Mouse (Mus musculus): Measurements from ENCODE around the gene Acot7. TPM values are rescaled to one million over a fixed set of nuclear protein-coding genes. Genes with fewer than 3 reads are reported as not detected.

Gene Acot7
- polyA plus RNA-seq, 1 experiment from 2014 or later, result 64.4 TPM

DNA sequence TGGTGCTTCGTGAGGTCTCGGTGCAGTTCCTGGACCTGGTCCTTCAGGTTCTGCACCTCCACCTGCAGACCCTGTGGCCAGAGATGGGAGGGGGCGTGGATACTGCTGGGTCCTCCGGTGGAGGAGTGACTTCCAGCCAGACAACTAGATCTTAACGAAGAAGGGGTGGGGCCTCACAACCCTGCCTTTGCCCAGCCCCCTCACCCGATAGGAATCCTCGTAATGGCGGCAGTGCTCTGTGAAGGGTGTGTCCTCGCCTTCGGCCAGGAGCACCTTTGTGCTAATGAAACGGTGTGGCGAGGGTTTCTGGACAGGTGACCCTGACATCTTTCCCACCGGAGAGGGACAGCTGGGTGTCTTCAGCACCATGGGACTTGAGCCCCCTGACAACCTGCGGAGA, 134.3 kb downstream of the Acot7 start:
- DNase-seq (ENCODE audit: extremely low spot score, low spot score), result no peak
- Histone ChIP-seq H3K36me3 (replicated peaks) (peaks cover 9% of the 10 kb centered on the region), H3K27me3 (ENCODE audit: poor library complexity, severe bottlenecking) (peaks cover 86% of the 10 kb centered on the region), H3K27ac (no peak overlapping the region), H3K4me3 (peak overlapping the region; percentile 47; the same call in 1 of the 2 replicates), H3K4me1 (peaks cover 41% of the 10 kb centered on the region), H3K9me3 (no peaks in the 10 kb centered on the region)
- 3% methylated on average over 14 of the region's 14 CpGs for WGBS

DNA sequence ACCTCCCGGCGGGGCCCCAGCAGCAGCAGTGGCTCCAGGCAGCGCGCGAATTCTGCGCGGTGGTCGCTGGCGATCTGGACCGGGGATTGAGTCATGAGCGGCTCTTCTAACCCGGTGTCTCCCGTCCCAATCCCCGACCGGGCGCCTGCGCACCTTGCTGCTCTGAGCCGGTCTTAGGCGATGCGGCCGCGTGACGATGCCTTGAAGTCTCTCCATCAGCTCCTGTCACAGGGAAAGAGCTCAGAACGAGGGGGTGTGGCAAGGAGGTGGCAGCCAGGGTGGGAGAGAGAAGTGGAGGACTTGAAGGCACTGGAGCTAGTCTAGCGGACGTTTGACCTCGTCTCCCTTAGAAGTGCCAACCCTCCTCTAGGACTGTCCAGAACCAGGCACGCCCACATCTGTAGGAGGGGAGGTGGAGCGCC, 135.3 kb downstream of the Acot7 start:
- 1% methylated on average over 29 of the region's 29 CpGs for WGBS
- Histone ChIP-seq H3K27me3 (ENCODE audit: poor library complexity, severe bottlenecking) (peaks cover 97% of the 10 kb centered on the region), H3K9me3 (no peaks in the 10 kb centered on the region), H3K4me3 (peak overlapping the region; percentile 47), H3K27ac (0 out of 2 replicates have a peak overlapping the region, but pooled peaks have one; percentile 30), H3K36me3 (replicated peaks) (peaks cover 6% of the 10 kb centered on the region), H3K4me1 (peaks cover 44% of the 10 kb centered on the region)
- no peak for DNase-seq (ENCODE audit: extremely low spot score, low spot score)

DNA sequence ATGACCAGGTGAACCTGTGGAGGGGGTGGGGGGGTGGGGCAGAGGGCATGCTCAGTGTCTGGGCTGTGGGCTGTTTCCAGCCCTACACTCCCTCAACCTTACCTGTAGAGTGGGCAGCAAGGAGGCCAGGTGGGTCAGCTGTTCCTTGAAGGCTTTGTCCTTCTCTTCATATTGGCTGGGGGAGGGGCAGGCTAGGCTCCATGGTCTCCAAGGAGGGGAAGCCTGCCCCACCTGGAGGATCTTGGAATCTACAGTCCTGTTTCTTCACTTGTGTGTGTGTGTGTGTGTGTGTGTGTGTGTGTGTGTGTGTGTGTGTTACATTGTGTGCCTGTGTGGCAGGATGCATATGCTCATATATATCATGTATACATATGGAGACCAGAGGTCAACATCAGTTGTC, 136.0 kb downstream of the Acot7 start:
- H3K4me3 ChIP-seq, result peak overlapping the region; percentile 47
- H3K27ac ChIP-seq, result no peak overlapping the region
- H3K36me3 ChIP-seq (replicated peaks), result peaks cover 3% of the 10 kb centered on the region
- no peak for DNase-seq (ENCODE audit: extremely low spot score, low spot score)
- peaks cover 100% of the 10 kb centered on the region for H3K27me3 ChIP-seq (ENCODE audit: poor library complexity, severe bottlenecking)
- H3K9me3 ChIP-seq, result no peaks in the 10 kb centered on the region
- peaks cover 51% of the 10 kb centered on the region for H3K4me1 ChIP-seq

DNA sequence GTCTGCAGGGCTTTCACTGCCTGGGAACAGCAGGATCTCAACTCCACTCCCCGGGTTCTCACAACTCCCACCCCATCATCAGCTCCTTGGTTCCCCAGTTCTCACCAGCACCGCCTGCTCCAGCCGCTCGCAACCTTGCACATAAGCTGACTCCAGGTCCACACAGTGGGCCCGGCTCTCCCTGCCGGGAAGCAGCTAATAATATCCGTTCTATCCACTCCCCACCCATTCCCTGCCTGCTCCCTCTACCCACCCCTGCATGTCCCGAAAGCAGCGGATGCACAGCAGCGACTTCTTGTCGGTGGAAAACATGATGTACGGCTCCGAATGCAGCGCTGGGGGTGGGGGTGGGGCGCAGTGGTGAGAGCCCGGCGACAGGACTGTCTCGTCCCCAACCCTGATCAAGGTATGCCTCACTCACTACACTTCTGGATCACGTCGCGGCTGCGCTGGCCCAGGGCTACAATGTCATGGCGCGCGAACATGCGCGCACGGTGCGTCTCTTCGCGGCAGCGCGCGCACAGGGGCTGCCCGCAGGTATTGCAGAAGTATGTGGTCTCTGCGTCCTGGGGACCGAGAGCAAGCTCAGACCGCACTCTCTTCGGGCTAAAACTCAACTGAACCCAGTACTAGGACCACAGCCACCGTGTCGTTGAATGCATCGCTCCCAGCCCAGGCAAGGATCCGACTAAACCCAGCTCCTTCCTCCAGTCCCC, 137.7 kb downstream of the Acot7 start:
- Histone ChIP-seq H3K4me3 (peak overlapping the region; percentile 41), H3K9me3 (no peaks in the 10 kb centered on the region), H3K27me3 (ENCODE audit: poor library complexity, severe bottlenecking) (peaks cover 84% of the 10 kb centered on the region), H3K27ac (no peak overlapping the region), H3K36me3 (replicated peaks) (no peaks in the 10 kb centered on the region), H3K4me1 (peaks cover 53% of the 10 kb centered on the region)
- under 1% methylated on average over 43 of the region's 43 CpGs for WGBS
- no peak for DNase-seq (ENCODE audit: extremely low spot score, low spot score)

DNA sequence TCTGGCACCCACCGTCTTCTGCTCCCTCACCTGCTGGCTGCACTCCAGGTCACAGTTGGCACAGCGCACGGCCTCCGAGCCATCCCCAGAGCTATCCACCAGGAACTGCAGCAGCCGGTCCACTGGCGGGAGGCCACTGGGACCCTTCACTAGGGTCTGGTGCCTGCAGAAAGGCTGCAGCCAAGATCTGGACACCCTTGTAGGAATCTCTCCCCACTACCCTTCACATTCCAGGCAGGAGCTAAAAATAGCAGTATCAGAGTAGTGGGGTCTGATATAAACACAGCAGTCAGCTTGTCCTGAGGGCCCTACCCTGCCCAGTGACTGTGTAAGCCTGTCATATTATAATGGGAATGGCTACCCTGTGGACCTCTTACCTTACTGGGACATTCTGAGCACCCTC, 139.7 kb downstream of the Acot7 start:
- H3K4me1 ChIP-seq, result peaks cover 48% of the 10 kb centered on the region
- H3K27ac ChIP-seq, result no peak overlapping the region
- no peak overlapping the region for H3K4me3 ChIP-seq
- no peak for DNase-seq (ENCODE audit: extremely low spot score, low spot score)
- H3K27me3 ChIP-seq (ENCODE audit: poor library complexity, severe bottlenecking), result peaks cover 64% of the 10 kb centered on the region
- no peaks in the 10 kb centered on the region for H3K36me3 ChIP-seq (replicated peaks)
- WGBS, result 85% methylated on average over 6 of the region's 6 CpGs
- no peaks in the 10 kb centered on the region for H3K9me3 ChIP-seq

DNA sequence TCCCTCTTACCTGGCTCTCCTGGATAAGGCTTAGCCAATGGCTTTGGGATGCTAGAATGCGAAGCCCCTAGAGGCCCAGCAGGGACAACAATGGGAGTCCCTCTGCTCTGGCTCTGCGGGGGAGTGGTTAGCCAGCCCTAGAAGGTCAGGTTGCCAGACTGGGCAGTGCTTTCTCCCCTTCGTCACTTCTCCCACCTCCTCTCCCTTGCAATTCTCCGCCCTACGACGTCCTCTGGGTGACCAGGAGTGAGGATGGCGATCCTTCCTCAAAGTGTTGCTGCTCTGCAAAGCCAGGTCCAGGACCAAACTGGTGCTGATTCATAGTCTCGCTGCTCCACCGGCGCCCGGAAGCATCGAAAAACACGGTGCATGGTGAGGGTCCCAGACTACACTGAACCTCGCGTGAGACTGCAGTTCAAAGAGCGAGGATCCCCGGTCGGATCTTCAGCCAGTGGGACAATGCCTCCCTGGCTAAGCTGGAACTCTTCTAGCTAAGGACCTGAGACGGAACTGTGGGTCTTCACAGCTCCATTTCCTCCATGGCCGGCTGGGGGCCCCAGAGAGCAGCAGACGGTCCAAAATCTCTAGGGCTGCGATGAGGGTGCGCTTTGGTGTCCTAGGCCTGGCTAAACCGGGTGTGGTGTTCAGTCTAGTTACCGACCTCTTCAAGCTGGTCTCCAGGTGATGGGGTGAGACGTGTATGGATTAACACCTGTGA, 140.7 kb downstream of the Acot7 start, which contains the start of gene Rnf207:
Gene Rnf207, minus strand, starts transcription at position 477 of the 718 bp plus-strand sequence.
- H3K9me3 ChIP-seq, result no peaks in the 10 kb centered on the region
- H3K4me3 ChIP-seq, result peak within 1 kb of the TSS; percentile 42
- DNase-seq (ENCODE audit: extremely low spot score, low spot score), result peak; percentile 64
- peak within 1 kb of the TSS; percentile 41; the same call in 1 of the 2 replicates for H3K27ac ChIP-seq
- peaks cover 38% of the 10 kb centered on the region for H3K4me1 ChIP-seq
- H3K27me3 ChIP-seq (ENCODE audit: poor library complexity, severe bottlenecking), result peaks cover 54% of the 10 kb centered on the region
- WGBS, result 2% methylated on average over 26 of the region's 26 CpGs
- H3K36me3 ChIP-seq (replicated peaks), result no peaks in the 10 kb centered on the region

Other genes starting within 250 kb of the Acot7 start
- gene Dnajc11, start 244.4 kb upstream of the Acot7 start, polyA plus RNA-seq (2016; fragmentation: Nextera tagmentation; extraction: Ambion mirVana), result 113 and 114 TPM in 2 replicates
- 34.9 and 35.7 TPM in 2 replicates for gene Thap3, start 189.1 kb upstream of the Acot7 start, polyA plus RNA-seq (2016; fragmentation: Nextera tagmentation; extraction: Ambion mirVana)
- gene Phf13, start 181.9 kb upstream of the Acot7 start, polyA plus RNA-seq (2016; fragmentation: Nextera tagmentation; extraction: Ambion mirVana), result 24.1 and 26.1 TPM in 2 replicates
- gene Klhl21, start 169.3 kb upstream of the Acot7 start, polyA plus RNA-seq (2016; fragmentation: Nextera tagmentation; extraction: Ambion mirVana), result 8.1 and 8.3 TPM in 2 replicates
- gene Zbtb48, start 150.5 kb upstream of the Acot7 start, polyA plus RNA-seq (2016; fragmentation: Nextera tagmentation; extraction: Ambion mirVana), result 24.1 and 24.4 TPM in 2 replicates
- gene Tas1r1, start 139.6 kb upstream of the Acot7 start, polyA plus RNA-seq (2016; fragmentation: Nextera tagmentation; extraction: Ambion mirVana), result 0.48 and 0.79 TPM in 2 replicates
- gene Nol9, start 138.8 kb upstream of the Acot7 start, polyA plus RNA-seq (2016; fragmentation: Nextera tagmentation; extraction: Ambion mirVana), result 42.0 and 43.0 TPM in 2 replicates
- 9.6 and 9.8 TPM in 2 replicates for gene Plekhg5, start 105.6 kb upstream of the Acot7 start, polyA plus RNA-seq (2016; fragmentation: Nextera tagmentation; extraction: Ambion mirVana)
- gene Tnfrsf25, start 62.2 kb upstream of the Acot7 start, polyA plus RNA-seq (2016; fragmentation: Nextera tagmentation; extraction: Ambion mirVana), result 0.72 and 0.96 TPM in 2 replicates
- gene Espn, start 25.8 kb upstream of the Acot7 start, polyA plus RNA-seq (2016; fragmentation: Nextera tagmentation; extraction: Ambion mirVana), result 5.6 and 5.9 TPM in 2 replicates
- gene Hes2, start 19.3 kb upstream of the Acot7 start, polyA plus RNA-seq (2016; fragmentation: Nextera tagmentation; extraction: Ambion mirVana), result not detected in 2 replicates
- 2.5 and 3.0 TPM in 2 replicates for gene Gpr153, start 96.1 kb downstream of the Acot7 start, polyA plus RNA-seq (2016; fragmentation: Nextera tagmentation; extraction: Ambion mirVana)
- gene Hes3, start 113.5 kb downstream of the Acot7 start, polyA plus RNA-seq (2016; fragmentation: Nextera tagmentation; extraction: Ambion mirVana), result 0.38 and 0.92 TPM in 2 replicates
- 23.3 and 26.1 TPM in 2 replicates for gene Icmt, start 119.1 kb downstream of the Acot7 start, polyA plus RNA-seq (2016; fragmentation: Nextera tagmentation; extraction: Ambion mirVana)
- gene Rnf207, start 140.9 kb downstream of the Acot7 start, polyA plus RNA-seq (2016; fragmentation: Nextera tagmentation; extraction: Ambion mirVana), result 0.92 and 1.3 TPM in 2 replicates
- gene Rpl22, start 147.6 kb downstream of the Acot7 start, polyA plus RNA-seq (2016; fragmentation: Nextera tagmentation; extraction: Ambion mirVana), result 363 and 368 TPM in 2 replicates
- 0.09 and 0.31 TPM in 2 replicates for gene Chd5, start 160.5 kb downstream of the Acot7 start, polyA plus RNA-seq (2016; fragmentation: Nextera tagmentation; extraction: Ambion mirVana)

All from forebrain, embryonic 10.5 days (tissue).